Comparison of ENCODE assay signal across 8 mouse cellular contexts in genomic region chr15:98634541-98635081, GRCm38 (mm10). TPM values are rescaled to one million over a fixed set of nuclear protein-coding genes. Genes with fewer than 3 reads are reported as not detected.
DNase-seq lines count a peak whose midpoint lies in the region; ATAC-seq lines count a peak whose summit lies in the region.

No protein-coding gene starts in this region.

- under 1% methylated on average over 48 of the region's 65 CpGs for WGBS in hindbrain, embryonic 13.5 days

- peak; percentile 88 for DNase-seq in NIH3T3 (ENCODE audit: low read depth)
- DNase-seq in cerebellum, adult 9-11 months, result peak; percentile 84
- DNase-seq in frontal cortex, postnatal 14 days (ENCODE audit: low spot score in 2 of 2), result peak; percentile 74 to 76
- DNase-seq in layer of hippocampus, postnatal 36 days, result peak; percentile 82 to 85
- peak; percentile 84 for DNase-seq in lung, postnatal 14 days
- DNase-seq in retina, postnatal 1 day, result peak; percentile 91
- DNase-seq in urinary bladder, adult 18-20 months (ENCODE audit: low spot score in 2 of 2), result peak; percentile 72 to 83

- H3K9ac ChIP-seq in hindbrain, embryonic 13.5 days, result peak overlapping the region; percentile 95

- H3K4me2 ChIP-seq in hindbrain, embryonic 13.5 days, result peak overlapping the region; percentile 86

- peaks cover 22% of the 10 kb centered on the region; the same call in 1 of the 2 replicates for H3K27me3 ChIP-seq in hindbrain, embryonic 13.5 days

- peak overlapping the region; percentile 76 for H3K4me3 ChIP-seq in hindbrain, embryonic 13.5 days

- ATAC-seq in hindbrain, embryonic 13.5 days (ENCODE audit: low FRiP score), result peak; percentile 68

- peak overlapping the region; percentile 99 for H3K27ac ChIP-seq in hindbrain, embryonic 13.5 days

- H3K4me1 ChIP-seq in hindbrain, embryonic 13.5 days (replicated peaks), result peaks cover 71% of the 10 kb centered on the region

- no peaks in the 10 kb centered on the region for H3K9me3 ChIP-seq in hindbrain, embryonic 13.5 days

- H3K36me3 ChIP-seq in hindbrain, embryonic 13.5 days, result peaks cover 5% of the 10 kb centered on the region

RNA-seq across cellular contexts. Expression of gene Cacnb3, which starts 4.0 kb away (rescaled TPM):
- polyA plus RNA-seq in hindbrain, embryonic 13.5 days (2015; fragmentation: Nextera tagmentation; extraction: Ambion mirVana), result 124 and 135 TPM in 2 replicates
- 100 to 1,000 TPM; 198 to 206 TPM for total RNA-seq in layer of hippocampus, postnatal 36 days (2021)

RNA-seq across cellular contexts. Expression of gene Adcy6, which starts 24.7 kb away (rescaled TPM):
- polyA plus RNA-seq in hindbrain, embryonic 13.5 days (2015; fragmentation: Nextera tagmentation; extraction: Ambion mirVana), result 10.1 and 11.7 TPM in 2 replicates
- 10 to 100 TPM; 43.7 to 48.8 TPM for total RNA-seq in layer of hippocampus, postnatal 36 days (2021)

RNA-seq across cellular contexts. Expression of gene Ddx23, which starts 28.1 kb away (rescaled TPM):
- 27.5 and 28.0 TPM in 2 replicates for polyA plus RNA-seq in hindbrain, embryonic 13.5 days (2015; fragmentation: Nextera tagmentation; extraction: Ambion mirVana)
- 10 to 100 TPM; 87.5 to 92.0 TPM for total RNA-seq in layer of hippocampus, postnatal 36 days (2021)

RNA-seq across cellular contexts. Expression of gene Rnd1, which starts 42.6 kb away (rescaled TPM):
- 7.3 and 7.4 TPM in 2 replicates for polyA plus RNA-seq in hindbrain, embryonic 13.5 days (2015; fragmentation: Nextera tagmentation; extraction: Ambion mirVana)
- 1 to 10 TPM; 7.2 to 7.6 TPM for total RNA-seq in layer of hippocampus, postnatal 36 days (2021)

Comparison
In these comparisons a context has a peak if more than half of its experiments do, and no peak if none do; other contexts are left out.
1. Peak in every context shown above with its lines: DNase-seq, ATAC-seq, H3K4me3 ChIP-seq and H3K27ac ChIP-seq.